Mouse (Mus musculus): Measurements from ENCODE around the gene Rsf1. TPM values are rescaled to one million over a fixed set of nuclear protein-coding genes. Genes with fewer than 3 reads are reported as not detected.

Gene Rsf1
- polyA plus RNA-seq, 1 experiment from 2014 or later = 8.1 TPM

Other genes with a start within 250 kb of the Rsf1 start
- 0.41 and 0.49 TPM in 2 replicates for gene Usp35, start 247.9 kb upstream of the Rsf1 start, polyA plus RNA-seq (2016; fragmentation: Nextera tagmentation; extraction: Ambion mirVana)
- gene Kctd21, start 247.6 kb upstream of the Rsf1 start, polyA plus RNA-seq (2016; fragmentation: Nextera tagmentation; extraction: Ambion mirVana) = 0.92 and 1.1 TPM in 2 replicates
- 48.7 and 50.5 TPM in 2 replicates for gene Alg8, start 208.3 kb upstream of the Rsf1 start, polyA plus RNA-seq (2016; fragmentation: Nextera tagmentation; extraction: Ambion mirVana)
- gene Ndufc2, start 179.9 kb upstream of the Rsf1 start, polyA plus RNA-seq (2016; fragmentation: Nextera tagmentation; extraction: Ambion mirVana) = 249 and 261 TPM in 2 replicates
- gene Thrsp, start 162.2 kb upstream of the Rsf1 start, polyA plus RNA-seq (2016; fragmentation: Nextera tagmentation; extraction: Ambion mirVana) = 0.13 TPM in 1 of 2 replicates, not detected in the other
- gene Kctd14, start 128.6 kb upstream of the Rsf1 start, polyA plus RNA-seq (2016; fragmentation: Nextera tagmentation; extraction: Ambion mirVana) = 9.8 and 9.9 TPM in 2 replicates
- 32.2 and 33.4 TPM in 2 replicates for gene Ints4, start 98.9 kb upstream of the Rsf1 start, polyA plus RNA-seq (2016; fragmentation: Nextera tagmentation; extraction: Ambion mirVana)
- gene Aamdc, start 392 bp upstream of the Rsf1 start, polyA plus RNA-seq (2016; fragmentation: Nextera tagmentation; extraction: Ambion mirVana) = 17.4 and 17.6 TPM in 2 replicates
- 120 and 129 TPM in 2 replicates for gene Clns1a, start 116.7 kb downstream of the Rsf1 start, polyA plus RNA-seq (2016; fragmentation: Nextera tagmentation; extraction: Ambion mirVana)
- gene Aqp11, start 158.4 kb downstream of the Rsf1 start, polyA plus RNA-seq (2016; fragmentation: Nextera tagmentation; extraction: Ambion mirVana) = 12.1 and 12.8 TPM in 2 replicates
- gene Pak1, start 208.7 kb downstream of the Rsf1 start, polyA plus RNA-seq (2016; fragmentation: Nextera tagmentation; extraction: Ambion mirVana) = 8.5 and 8.9 TPM in 2 replicates

Data from liver, embryonic 12.5 days (tissue).